Mouse (Mus musculus) myocyte (in vitro differentiated cells): ENCODE data around the gene Lrsam1.

ENCODE experiments used
- E2F4 ChIP-seq: IDR thresholded peaks from one replicate; pipeline ENCODE4 v1.6.1; 2011; ENCODE audit warnings: mild to moderate bottlenecking, control low read depth, moderate library complexity; ENCODE audit not compliant: insufficient read depth
- MAX ChIP-seq: IDR thresholded peaks from one replicate; pipeline ENCODE4 v1.6.1; 2011; ENCODE audit warnings: low read depth, mild to moderate bottlenecking, control low read depth
- MYOG ChIP-seq, 3 experiments: IDR thresholded peaks; one replicate each; pipeline ENCODE4 v1.6.1; 2011; ENCODE audit warnings: control low read depth in 2 of 3, low read depth in 2 of 3, mild to moderate bottlenecking in 2 of 3; ENCODE audit not compliant: insufficient read length in 2 of 3, control insufficient read depth in 1 of 3, insufficient read depth in 1 of 3
- POLR2A ChIP-seq: IDR thresholded peaks from one replicate; pipeline ENCODE4 v1.6.1; 2011; ENCODE audit warnings: low read depth, mild to moderate bottlenecking, control low read depth, moderate library complexity; ENCODE audit not compliant: insufficient read length
- POLR2AphosphoS2 ChIP-seq: IDR thresholded peaks from one replicate; pipeline ENCODE4 v1.6.1; 2011; ENCODE audit warnings: low read depth, control low read depth; ENCODE audit not compliant: insufficient read length

DNA sequence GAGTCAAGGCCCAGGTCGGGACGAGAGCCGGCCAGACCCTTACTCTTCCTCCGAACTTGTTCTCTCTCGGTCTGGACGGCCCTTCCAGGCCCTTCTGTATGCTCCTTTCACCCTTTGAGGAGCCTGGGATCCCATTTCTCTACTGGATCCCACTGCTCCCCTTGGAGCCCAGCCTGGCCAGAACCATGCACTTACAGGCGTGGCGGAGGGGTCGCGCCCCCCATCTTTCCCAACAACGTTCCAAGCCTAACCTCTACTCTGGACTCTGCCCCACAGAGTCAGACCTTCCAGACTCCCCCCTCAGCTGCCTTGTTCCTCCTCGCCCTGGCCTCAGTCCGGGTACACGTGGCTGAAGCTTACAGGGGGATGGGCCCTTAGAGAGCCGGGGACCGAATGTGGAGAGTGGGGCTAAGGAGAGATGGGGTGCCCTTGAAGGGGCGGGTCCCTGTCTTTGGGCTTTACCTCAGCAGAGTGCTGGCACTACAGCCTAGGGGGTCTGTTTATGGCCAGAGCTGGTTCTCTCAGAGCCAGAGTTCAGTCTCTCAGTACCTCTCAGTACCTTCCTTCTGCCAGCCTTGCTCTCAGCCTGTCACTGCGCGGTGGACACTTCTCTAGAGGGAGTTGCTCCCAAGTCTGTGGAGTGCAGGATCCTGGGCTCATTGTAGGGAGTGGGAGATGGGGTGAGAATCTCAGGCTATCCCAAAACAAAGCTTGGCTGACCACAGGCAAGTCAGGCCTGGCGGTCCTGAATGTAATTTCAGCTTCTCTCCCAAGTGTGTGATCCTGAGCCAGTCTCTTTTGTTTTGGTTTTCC, 84.7 kb downstream of the Lrsam1 start:
- TF ChIP-seq POLR2A: no peak
- TF ChIP-seq MAX: no peak
- no peak for TF ChIP-seq POLR2AphosphoS2
- no peak for TF ChIP-seq MYOG (IDR thresholded peaks at IDR 0.05; ENCODE audit: control insufficient read depth in 1 of 3, insufficient read depth in 1 of 3, insufficient read length in 2 of 3, low read depth in 2 of 3)
- TF ChIP-seq E2F4: no peak
